Mouse (Mus musculus): ENCODE measurements at regions not wholly inside any gene's neighbourhood (a gene's known extent, or its start where the extent isn't known, plus 50 kb on each side); places are given as distances from the start of the nearest gene placed in this dataset.

- intact Hi-C loops (cut with DNase I) = no loop called here
- DNase-seq = no peak
These were observed 180.2 kb upstream of the Syt10 start for GRCm38 (mm10) chr15:90021746-90022312.

- intact Hi-C loops (cut with DNase I) = no loop called here
- DNase-seq = no peak
These were observed 181.5 kb upstream of the Syt10 start for GRCm38 (mm10) chr15:90023164-90023563.

- intact Hi-C loops (cut with DNase I) = no loop called here
- no peak for DNase-seq
These were observed 189.8 kb upstream of the Alg10b start for GRCm38 (mm10) chr15:90034356-90034755.

- intact Hi-C loops (cut with DNase I) = no loop called here
- DNase-seq = no peak
These were observed 178.4 kb upstream of the Alg10b start for GRCm38 (mm10) chr15:90045683-90046082.

GRCm38 (mm10) chr15:90062021-90062420 lies 162.1 kb upstream of the Alg10b start:
- DNase-seq = no peak
- intact Hi-C loops (cut with DNase I) = no loop called here

- no peak for DNase-seq
- intact Hi-C loops (cut with DNase I) = no loop called here
These were observed 158.3 kb upstream of the Alg10b start for GRCm38 (mm10) chr15:90065768-90066167.

- intact Hi-C loops (cut with DNase I) = no loop called here
- peak; percentile 27 to 50 for DNase-seq
These were observed 152.0 kb upstream of the Alg10b start for GRCm38 (mm10) chr15:90072078-90072477.

GRCm38 (mm10) chr15:90082175-90082951 lies 141.7 kb upstream of the Alg10b start:
- peak; percentile 12 to 21 for DNase-seq
- intact Hi-C loops (cut with DNase I) = no loop called here

- intact Hi-C loops (cut with DNase I) = no loop called here
These were observed 114.6 kb upstream of the Alg10b start for GRCm38 (mm10) chr15:90109445-90109988.

GRCm38 (mm10) chr15:90113611-90114010 lies 110.5 kb upstream of the Alg10b start:
- no peak for DNase-seq
- intact Hi-C loops (cut with DNase I) = no loop called here

More at GRCm38 (mm10) chr15:90109445-90109988, 114.6 kb upstream of the Alg10b start:
- DNase-seq = no peak

- intact Hi-C loops (cut with DNase I) = no loop called here
These were observed 104.4 kb upstream of the Alg10b start for GRCm38 (mm10) chr15:90119747-90120146.

GRCm38 (mm10) chr15:90123999-90124398 lies 100.1 kb upstream of the Alg10b start:
- no peak for DNase-seq
- intact Hi-C loops (cut with DNase I) = no loop called here

More at GRCm38 (mm10) chr15:90119747-90120146, 104.4 kb upstream of the Alg10b start:
- DNase-seq = no peak

- no peak for DNase-seq
- intact Hi-C loops (cut with DNase I) = no loop called here
These were observed 99.0 kb upstream of the Alg10b start for GRCm38 (mm10) chr15:90125146-90125545.

GRCm38 (mm10) chr15:90131777-90132176 lies 92.3 kb upstream of the Alg10b start:
- no peak for DNase-seq
- intact Hi-C loops (cut with DNase I) = no loop called here

GRCm38 (mm10) chr15:90140966-90141365 lies 83.1 kb upstream of the Alg10b start:
- intact Hi-C loops (cut with DNase I) = no loop called here
- no peak for DNase-seq

GRCm38 (mm10) chr15:90148663-90149062 lies 75.4 kb upstream of the Alg10b start:
- no peak for DNase-seq
- intact Hi-C loops (cut with DNase I) = no loop called here

- DNase-seq = no peak
- intact Hi-C loops (cut with DNase I) = no loop called here
These were observed 70.1 kb upstream of the Alg10b start for GRCm38 (mm10) chr15:90153821-90154560.
